Mouse (Mus musculus): ENCODE measurements around the gene Lefty2. TPM values are rescaled to one million over a fixed set of nuclear protein-coding genes. Genes with fewer than 3 reads are reported as not detected.

The Lefty2 gene
- polyA plus RNA-seq (2015; fragmentation: Nextera tagmentation; extraction: Ambion mirVana) = not detected in 2 replicates

DNA sequence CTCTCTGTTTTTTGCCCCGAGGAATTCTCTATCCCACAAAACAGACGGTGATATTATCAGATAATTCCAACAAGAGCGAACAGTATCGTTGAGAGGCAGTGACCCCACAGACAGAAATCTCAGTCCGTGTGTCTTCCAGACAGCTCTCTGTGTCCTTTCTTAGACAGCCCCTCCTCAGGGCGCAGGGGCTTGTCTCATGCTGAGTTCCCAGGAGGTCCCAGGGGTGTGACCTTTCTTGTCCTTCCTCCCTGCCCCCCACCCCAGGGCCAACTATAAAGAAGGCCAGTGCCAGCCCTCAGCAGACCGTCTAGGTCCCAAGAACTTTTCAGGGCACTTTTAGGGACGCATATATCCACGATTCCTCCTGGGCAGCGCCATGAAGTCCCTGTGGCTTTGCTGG lies at the start of gene Lefty2:
Gene Lefty2 (plus strand): TSS at position 301 of the 400 bp plus-strand sequence.
- no peaks in the 10 kb centered on the region for H3K9me3 ChIP-seq (ENCODE audit: control insufficient read depth)
- 67% methylated on average over 10 of the region's 10 CpGs for WGBS
- H3K9ac ChIP-seq (ENCODE audit: low read depth, low read length) = no peak within 1 kb of the TSS
- no peak for TF ChIP-seq CTCF (IDR thresholded peaks at IDR 0.05; ENCODE audit: low read depth)
- H3K4me3 ChIP-seq (ENCODE audit: low read depth, low read length) = no peak within 1 kb of the TSS
- no peak for ATAC-seq
- 0 out of 2 replicates have a peak, but pooled peaks cover 4% of the 10 kb centered on the region for H3K4me1 ChIP-seq (replicated peaks; ENCODE audit: control insufficient read depth, insufficient read depth, low read length)
- peaks cover 14% of the 10 kb centered on the region; the same call in 1 of the 2 replicates for H3K27me3 ChIP-seq (replicated peaks; ENCODE audit: control insufficient read depth, insufficient read depth, low read length)
- no peak within 1 kb of the TSS for H3K4me2 ChIP-seq (replicated peaks; ENCODE audit: low read depth)
- H3K36me3 ChIP-seq (ENCODE audit: control insufficient read depth, insufficient read depth) = no peaks in the 10 kb centered on the region
- no peak within 1 kb of the TSS for H3K27ac ChIP-seq (ENCODE audit: low read depth, low read length)

DNA sequence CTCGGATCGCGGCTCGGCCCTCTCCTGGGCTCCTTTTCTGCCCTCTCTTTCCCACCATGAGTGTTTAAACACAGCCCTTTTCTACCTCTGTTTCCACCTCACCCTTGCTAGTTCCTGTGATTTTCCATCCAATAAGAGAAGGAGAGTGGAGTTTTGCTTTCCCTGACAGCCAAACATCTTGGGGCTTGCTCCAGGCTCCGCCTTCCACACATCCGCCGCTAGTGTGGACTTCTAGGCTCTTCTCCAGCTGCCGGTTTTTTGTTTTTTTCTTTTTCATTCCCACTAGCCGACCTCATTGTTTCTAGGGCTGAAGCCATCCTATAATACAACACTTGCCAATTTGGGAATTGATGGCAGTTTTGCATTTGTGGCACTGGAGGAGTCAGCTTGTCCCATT lies 44.8 kb upstream of the Lefty2 start:
- Histone ChIP-seq H3K27ac (ENCODE audit: low read depth, low read length) (peak overlapping the region; percentile 60), H3K27me3 (replicated peaks; ENCODE audit: control insufficient read depth, insufficient read depth, low read length) (no peaks in the 10 kb centered on the region), H3K4me1 (replicated peaks; ENCODE audit: control insufficient read depth, insufficient read depth, low read length) (peaks cover 6% of the 10 kb centered on the region; the same call in 1 of the 2 replicates), H3K4me3 (ENCODE audit: low read depth, low read length) (peak overlapping the region; percentile 14), H3K9ac (ENCODE audit: low read depth, low read length) (no peak overlapping the region), H3K9me3 (ENCODE audit: control insufficient read depth) (no peaks in the 10 kb centered on the region), H3K36me3 (ENCODE audit: control insufficient read depth, insufficient read depth) (no peaks in the 10 kb centered on the region), H3K4me2 (replicated peaks; ENCODE audit: low read depth) (peak overlapping the region; percentile 58)
- WGBS = 5% methylated on average over 9 of the region's 9 CpGs
- no peak for TF ChIP-seq CTCF (IDR thresholded peaks at IDR 0.05; ENCODE audit: low read depth)
- no peak for ATAC-seq

DNA sequence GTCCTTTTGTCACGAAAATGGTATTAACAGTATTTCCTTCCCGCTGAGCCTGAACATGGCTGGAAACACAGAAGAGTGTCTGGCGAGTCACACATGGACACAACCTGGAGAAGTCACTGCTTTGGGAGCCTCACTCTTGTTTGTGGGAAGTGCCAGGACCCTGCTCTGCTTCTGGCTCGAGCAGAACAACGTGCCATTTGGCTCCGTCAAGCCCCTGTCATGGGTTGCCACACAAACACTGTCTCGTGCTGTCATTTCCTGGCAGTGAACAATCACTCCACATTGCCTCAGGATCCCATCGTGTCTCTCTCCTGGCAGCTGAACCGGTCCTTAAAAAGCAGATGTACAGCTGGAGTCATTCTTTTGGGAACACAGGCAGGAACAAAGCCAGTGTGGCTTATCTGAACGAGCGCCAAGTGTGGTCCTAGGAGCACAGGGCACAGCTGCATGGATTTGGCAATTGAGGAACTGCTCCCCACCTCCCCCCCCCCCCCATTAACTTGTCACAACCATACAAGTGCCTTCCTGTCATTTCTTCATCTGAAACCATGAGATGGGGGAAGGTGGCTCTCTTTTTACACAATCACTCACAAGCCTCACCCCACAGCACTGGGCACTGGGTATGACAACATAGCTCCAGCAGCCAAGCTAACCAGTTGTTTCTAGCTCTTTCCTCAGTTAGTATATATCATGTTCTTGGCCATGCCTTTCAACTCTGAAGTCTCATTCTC lies 44.2 kb upstream of the Lefty2 start:
- WGBS = 39% methylated on average over 11 of the region's 11 CpGs
- peak overlapping the region; percentile 60 for H3K27ac ChIP-seq (ENCODE audit: low read depth, low read length)

DNA sequence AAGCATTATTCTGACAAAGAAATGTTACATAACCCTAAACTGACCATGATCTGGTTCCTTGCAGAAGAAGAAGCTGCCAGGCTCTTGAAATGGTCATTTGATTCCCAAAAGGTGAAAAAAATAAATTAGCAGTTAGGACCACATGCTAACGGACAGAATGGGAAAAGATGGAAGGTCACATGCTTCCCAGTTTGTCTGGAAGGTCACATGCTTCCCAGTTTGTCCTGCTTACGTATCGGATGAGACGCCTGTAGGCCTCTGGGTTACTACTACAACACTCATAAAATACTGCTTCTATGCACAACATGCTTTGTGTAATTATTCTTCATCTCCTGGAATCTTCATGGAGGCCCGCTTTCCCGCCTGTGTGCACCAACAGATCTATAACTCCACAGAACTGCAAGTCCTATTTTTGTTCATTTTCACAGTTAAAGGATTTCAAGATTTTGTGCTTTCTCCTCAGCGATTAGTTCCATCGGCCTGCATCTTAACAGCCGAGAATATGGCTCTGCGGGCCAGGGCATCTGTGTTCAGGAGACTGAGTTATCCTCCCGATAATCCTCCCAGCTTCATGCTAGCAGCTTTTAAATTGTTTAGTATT lies 43.1 kb upstream of the Lefty2 start:
- Histone ChIP-seq H3K27ac (ENCODE audit: low read depth, low read length) (peak overlapping the region; percentile 90), H3K4me3 (ENCODE audit: low read depth, low read length) (peak overlapping the region; percentile 81), H3K27me3 (replicated peaks; ENCODE audit: control insufficient read depth, insufficient read depth, low read length) (no peaks in the 10 kb centered on the region), H3K9me3 (ENCODE audit: control insufficient read depth) (no peaks in the 10 kb centered on the region), H3K9ac (ENCODE audit: low read depth, low read length) (peak overlapping the region; percentile 61), H3K4me1 (replicated peaks; ENCODE audit: control insufficient read depth, insufficient read depth, low read length) (peaks cover 6% of the 10 kb centered on the region; the same call in 1 of the 2 replicates), H3K36me3 (ENCODE audit: control insufficient read depth, insufficient read depth) (no peaks in the 10 kb centered on the region), H3K4me2 (replicated peaks; ENCODE audit: low read depth) (peak overlapping the region; percentile 79)
- 41% methylated on average over 11 of the region's 11 CpGs for WGBS
- ATAC-seq = no peak
- TF ChIP-seq CTCF (IDR thresholded peaks at IDR 0.05; ENCODE audit: low read depth) = no peak

More for the DNA sequence above, 44.2 kb upstream of the Lefty2 start:
- TF ChIP-seq CTCF (IDR thresholded peaks at IDR 0.05; ENCODE audit: low read depth) = no peak
- peaks cover 6% of the 10 kb centered on the region; the same call in 1 of the 2 replicates for H3K4me1 ChIP-seq (replicated peaks; ENCODE audit: control insufficient read depth, insufficient read depth, low read length)
- H3K4me2 ChIP-seq (replicated peaks; ENCODE audit: low read depth) = peak overlapping the region; percentile 58
- 0 out of 2 replicates have a peak overlapping the region, but pooled peaks have one; percentile 14 for H3K4me3 ChIP-seq (ENCODE audit: low read depth, low read length)
- H3K9ac ChIP-seq (ENCODE audit: low read depth, low read length) = no peak overlapping the region
- H3K9me3 ChIP-seq (ENCODE audit: control insufficient read depth) = no peaks in the 10 kb centered on the region
- no peak for ATAC-seq
- no peaks in the 10 kb centered on the region for H3K27me3 ChIP-seq (replicated peaks; ENCODE audit: control insufficient read depth, insufficient read depth, low read length)
- H3K36me3 ChIP-seq (ENCODE audit: control insufficient read depth, insufficient read depth) = no peaks in the 10 kb centered on the region

DNA sequence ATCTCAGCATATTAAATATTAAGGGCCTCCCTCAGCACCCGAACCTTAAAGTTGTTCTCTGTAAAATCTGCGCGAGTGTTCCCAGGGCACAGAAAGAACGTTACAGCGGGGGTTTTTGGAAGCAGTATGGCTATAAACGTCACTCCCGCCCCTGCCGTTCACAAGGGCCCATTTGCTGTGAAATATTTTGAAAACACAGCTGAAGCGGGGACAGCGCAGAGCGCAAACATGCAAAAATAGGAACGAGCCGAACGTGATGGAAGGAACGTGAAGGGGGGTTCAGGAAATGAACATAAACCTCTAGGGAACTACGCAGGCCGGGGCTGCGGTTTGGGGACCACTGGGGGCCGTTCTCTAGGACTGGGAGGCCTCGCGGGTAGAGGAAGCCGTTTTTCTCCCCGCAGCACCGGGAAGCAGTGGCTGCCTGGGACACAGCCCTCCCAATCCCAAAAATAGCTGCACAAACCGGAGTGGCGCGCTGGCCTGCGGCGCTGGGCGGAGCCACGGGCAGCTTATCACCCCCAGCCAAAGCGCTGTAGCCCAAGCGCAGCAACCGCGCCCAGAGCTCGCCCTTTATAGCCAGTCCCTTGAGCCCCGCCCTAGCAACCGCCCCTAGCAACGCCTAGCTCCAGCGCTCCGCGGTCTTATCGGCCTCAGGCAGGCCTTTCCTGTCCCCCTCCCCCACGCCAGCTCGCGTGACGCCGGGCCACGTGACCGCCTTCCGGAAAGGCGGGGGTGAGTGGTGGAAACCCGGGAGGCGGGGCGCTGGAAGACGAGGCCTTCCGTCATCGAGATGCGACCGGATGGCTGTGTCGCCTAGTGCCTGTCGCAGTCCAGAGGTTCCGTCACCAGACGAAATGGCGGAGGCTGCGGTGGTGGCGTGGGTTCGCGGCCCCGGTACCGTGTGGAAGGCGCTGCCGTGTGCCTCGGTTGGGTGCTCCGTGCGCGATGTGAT lies 42.3 kb upstream of the Lefty2 start, which contains the start of gene Sde2:
Gene Sde2 (plus strand): TSS at position 812 of the 955 bp plus-strand sequence.
- peak; percentile 99 for ATAC-seq
- TF ChIP-seq CTCF (IDR thresholded peaks at IDR 0.05; ENCODE audit: low read depth) = no peak
- 1% methylated on average over 74 of the region's 77 CpGs for WGBS

More for the DNA sequence above, 42.3 kb upstream of the Lefty2 start, which contains the start of gene Sde2:
- Histone ChIP-seq H3K27me3 (replicated peaks; ENCODE audit: control insufficient read depth, insufficient read depth, low read length) (no peaks in the 10 kb centered on the region), H3K4me3 (ENCODE audit: low read depth, low read length) (peak within 1 kb of the TSS; percentile 81), H3K9me3 (ENCODE audit: control insufficient read depth) (no peaks in the 10 kb centered on the region), H3K4me1 (replicated peaks; ENCODE audit: control insufficient read depth, insufficient read depth, low read length) (peaks cover 6% of the 10 kb centered on the region; the same call in 1 of the 2 replicates), H3K27ac (ENCODE audit: low read depth, low read length) (peak within 1 kb of the TSS; percentile 90), H3K9ac (ENCODE audit: low read depth, low read length) (peak within 1 kb of the TSS; percentile 80), H3K36me3 (ENCODE audit: control insufficient read depth, insufficient read depth) (peaks cover 2% of the 10 kb centered on the region; the same call in 1 of the 2 replicates), H3K4me2 (replicated peaks; ENCODE audit: low read depth) (peak within 1 kb of the TSS; percentile 79)

Measured in intestine, postnatal 0 days (tissue).